Mouse (Mus musculus): ENCODE results near the gene Tes. TPM values are rescaled to one million over a fixed set of nuclear protein-coding genes. Genes with fewer than 3 reads are reported as not detected.
"Not testable (repeated sequence)": the region's sequence is repeated elsewhere in the genome, so short reads cannot be mapped to it uniquely, and the experiment has no call there.

The Tes gene
- polyA plus RNA-seq, 1 experiment, result 21.5 TPM

- no peaks in the 10 kb centered on the region for H3K4me1 ChIP-seq (ENCODE audit: control insufficient read depth, insufficient read depth, low read length)
- no peak for TF ChIP-seq POLR2A (IDR thresholded peaks at IDR 0.05; ENCODE audit: low read depth, low read length)
- no peak for TF ChIP-seq CTCF (conservative IDR thresholded peaks at IDR 0.05; ENCODE audit: insufficient read depth, insufficient read length, low read depth, low read length)
- H3K4me3 ChIP-seq (ENCODE audit: insufficient read depth, low read depth, low read length), result no peak overlapping the region
- H3K27ac ChIP-seq (ENCODE audit: insufficient read depth, low read depth, low read length), result no peak overlapping the region
- H3K27me3 ChIP-seq (replicated peaks; ENCODE audit: control insufficient read depth, insufficient read depth, low read length), result no peaks in the 10 kb centered on the region
- no peaks in the 10 kb centered on the region for H3K36me3 ChIP-seq (ENCODE audit: control insufficient read depth, insufficient read depth, low read length)
- no peak for DNase-seq
- WGBS, result 89% methylated on average over 4 of the region's 4 CpGs
Measured at GRCm38 (mm10) chr6:17051432-17052025, 13.4 kb upstream of the Tes start.

- WGBS, result 65% methylated on average over 6 of the region's 6 CpGs
- Histone ChIP-seq H3K27ac (ENCODE audit: insufficient read depth, low read depth, low read length) (no peak overlapping the region), H3K4me1 (ENCODE audit: control insufficient read depth, insufficient read depth, low read length) (no peaks in the 10 kb centered on the region), H3K4me3 (ENCODE audit: insufficient read depth, low read depth, low read length) (no peak overlapping the region), H3K36me3 (ENCODE audit: control insufficient read depth, insufficient read depth, low read length) (no peaks in the 10 kb centered on the region), H3K27me3 (replicated peaks; ENCODE audit: control insufficient read depth, insufficient read depth, low read length) (no peaks in the 10 kb centered on the region)
- DNase-seq, result peak; percentile 35
- TF ChIP-seq CTCF (conservative IDR thresholded peaks at IDR 0.05; ENCODE audit: insufficient read depth, insufficient read length, low read depth, low read length) (no peak), POLR2A (IDR thresholded peaks at IDR 0.05; ENCODE audit: low read depth, low read length) (no peak)
Measured at GRCm38 (mm10) chr6:17053028-17053660, 11.8 kb upstream of the Tes start.

- Histone ChIP-seq H3K4me1 (ENCODE audit: control insufficient read depth, insufficient read depth, low read length) (peaks cover 2% of the 10 kb centered on the region; the same call in 1 of the 2 replicates), H3K36me3 (ENCODE audit: control insufficient read depth, insufficient read depth, low read length) (no peaks in the 10 kb centered on the region), H3K4me3 (ENCODE audit: insufficient read depth, low read depth, low read length) (no peak overlapping the region), H3K27ac (ENCODE audit: insufficient read depth, low read depth, low read length) (no peak overlapping the region), H3K27me3 (replicated peaks; ENCODE audit: control insufficient read depth, insufficient read depth, low read length) (no peaks in the 10 kb centered on the region)
- DNase-seq, result no peak
- 76% methylated on average over 2 of the region's 2 CpGs for WGBS
- TF ChIP-seq POLR2A (IDR thresholded peaks at IDR 0.05; ENCODE audit: low read depth, low read length), result no peak
- no peak for TF ChIP-seq CTCF (conservative IDR thresholded peaks at IDR 0.05; ENCODE audit: insufficient read depth, insufficient read length, low read depth, low read length)
Measured at GRCm38 (mm10) chr6:17054781-17055180, 10.2 kb upstream of the Tes start.

GRCm38 (mm10) chr6:17055659-17056058 is 9.3 kb upstream of the Tes start:
- H3K27me3 ChIP-seq (replicated peaks; ENCODE audit: control insufficient read depth, insufficient read depth, low read length), result no peaks in the 10 kb centered on the region
- H3K36me3 ChIP-seq (ENCODE audit: control insufficient read depth, insufficient read depth, low read length), result no peaks in the 10 kb centered on the region
- no peak overlapping the region for H3K4me3 ChIP-seq (ENCODE audit: insufficient read depth, low read depth, low read length)
- peaks cover 2% of the 10 kb centered on the region; the same call in 1 of the 2 replicates for H3K4me1 ChIP-seq (ENCODE audit: control insufficient read depth, insufficient read depth, low read length)
- DNase-seq, result peak; percentile 31
- TF ChIP-seq CTCF (conservative IDR thresholded peaks at IDR 0.05; ENCODE audit: insufficient read depth, insufficient read length, low read depth, low read length) (no peak), POLR2A (IDR thresholded peaks at IDR 0.05; ENCODE audit: low read depth, low read length) (no peak)
- WGBS, result 51% methylated on average over 2 of the region's 2 CpGs
- no peak overlapping the region for H3K27ac ChIP-seq (ENCODE audit: insufficient read depth, low read depth, low read length)

GRCm38 (mm10) chr6:17059501-17059900 is 5.4 kb upstream of the Tes start:
- Histone ChIP-seq H3K27ac (ENCODE audit: insufficient read depth, low read depth, low read length) (no peak overlapping the region), H3K27me3 (replicated peaks; ENCODE audit: control insufficient read depth, insufficient read depth, low read length) (no peaks in the 10 kb centered on the region), H3K4me1 (ENCODE audit: control insufficient read depth, insufficient read depth, low read length) (peaks cover 6% of the 10 kb centered on the region), H3K4me3 (ENCODE audit: insufficient read depth, low read depth, low read length) (no peak overlapping the region), H3K36me3 (ENCODE audit: control insufficient read depth, insufficient read depth, low read length) (no peaks in the 10 kb centered on the region)
- TF ChIP-seq POLR2A (IDR thresholded peaks at IDR 0.05; ENCODE audit: low read depth, low read length) (no peak), CTCF (conservative IDR thresholded peaks at IDR 0.05; ENCODE audit: insufficient read depth, insufficient read length, low read depth, low read length) (no peak)
- DNase-seq, result peak; percentile 77
- 35% methylated on average over 2 of the region's 2 CpGs for WGBS

- no peak overlapping the region for H3K27ac ChIP-seq (ENCODE audit: insufficient read depth, low read depth, low read length)
Measured at GRCm38 (mm10) chr6:17060154-17060553, 4.8 kb upstream of the Tes start.

GRCm38 (mm10) chr6:17061826-17062225 is 3.1 kb upstream of the Tes start:
- DNase-seq; H3K4me3 ChIP-seq (ENCODE audit: insufficient read depth, low read depth, low read length); H3K36me3 ChIP-seq (ENCODE audit: control insufficient read depth, insufficient read depth, low read length); H3K4me1 ChIP-seq (ENCODE audit: control insufficient read depth, insufficient read depth, low read length); H3K27me3 ChIP-seq (replicated peaks; ENCODE audit: control insufficient read depth, insufficient read depth, low read length): not testable (repeated sequence)
- H3K27ac ChIP-seq (ENCODE audit: insufficient read depth, low read depth, low read length), result peak overlapping the region; percentile 62; the same call in 1 of the 2 replicates
- WGBS, result 86% methylated on average over 4 of the region's 4 CpGs

More at GRCm38 (mm10) chr6:17060154-17060553, 4.8 kb upstream of the Tes start:
- TF ChIP-seq CTCF (conservative IDR thresholded peaks at IDR 0.05; ENCODE audit: insufficient read depth, insufficient read length, low read depth, low read length) (no peak), POLR2A (IDR thresholded peaks at IDR 0.05; ENCODE audit: low read depth, low read length) (no peak)
- no peak overlapping the region for H3K4me3 ChIP-seq (ENCODE audit: insufficient read depth, low read depth, low read length)
- no peaks in the 10 kb centered on the region for H3K27me3 ChIP-seq (replicated peaks; ENCODE audit: control insufficient read depth, insufficient read depth, low read length)
- peaks cover 6% of the 10 kb centered on the region for H3K4me1 ChIP-seq (ENCODE audit: control insufficient read depth, insufficient read depth, low read length)
- 70% methylated on average over 2 of the region's 2 CpGs for WGBS
- DNase-seq, result no peak
- H3K36me3 ChIP-seq (ENCODE audit: control insufficient read depth, insufficient read depth, low read length), result no peaks in the 10 kb centered on the region

All from kidney, adult 2 months (tissue).